Comparison of ENCODE assay signal across 27 mouse cellular contexts in the genomic region with DNA sequence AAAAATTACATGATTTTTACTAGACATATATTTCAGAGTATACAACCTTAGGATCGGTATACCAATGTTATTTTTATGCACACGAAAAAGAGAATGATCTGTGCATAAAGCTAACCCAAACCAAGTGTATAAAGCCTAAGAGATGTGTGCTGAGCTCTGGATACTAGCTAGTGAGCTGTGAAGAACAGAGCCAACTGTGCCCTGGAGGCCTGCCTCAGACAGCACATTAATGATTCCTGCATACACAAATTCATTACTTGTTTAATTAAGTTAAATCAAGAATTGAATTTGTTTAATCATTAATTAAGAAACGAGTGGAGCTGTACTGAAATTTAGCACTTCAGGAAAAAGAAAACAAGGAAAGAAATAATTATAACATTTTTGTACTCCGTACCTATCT.
DNase-seq lines count a peak whose midpoint lies in the region; ATAC-seq lines count a peak whose summit lies in the region.
"Had no signal": no experiment of that assay in that cellular context is flagged by ENCODE, and none has a peak within 500 bp of the region (broad histone marks: within the 10 kb centered on the region; RNA-seq: fewer than 3 reads in every experiment).

No protein-coding gene starts in this region.

- no peaks in the 10 kb centered on the region for H3K4me1 ChIP-seq in kidney, embryonic 16.5 days (ENCODE audit: insufficient read depth, low read length)
- H3K4me1 ChIP-seq: embryonic facial prominence, embryonic 12.5 days; embryonic facial prominence, embryonic 15.5 days; heart, embryonic 12.5 days; heart, embryonic 15.5 days; hindbrain, embryonic 10.5 days had no signal

- no peaks in the 10 kb centered on the region for H3K9me3 ChIP-seq in kidney, embryonic 16.5 days (ENCODE audit: low read length)
- H3K9me3 ChIP-seq: embryonic facial prominence, embryonic 12.5 days; embryonic facial prominence, embryonic 15.5 days; G1E; heart, embryonic 12.5 days; heart, embryonic 15.5 days; hindbrain, embryonic 10.5 days had no signal

- no peaks in the 10 kb centered on the region for H3K27me3 ChIP-seq in kidney, embryonic 16.5 days (ENCODE audit: insufficient read depth, low read length)
- H3K27me3 ChIP-seq: CH12.LX; embryonic facial prominence, embryonic 12.5 days; embryonic facial prominence, embryonic 15.5 days; heart, embryonic 12.5 days; heart, embryonic 15.5 days had no signal

- no peaks in the 10 kb centered on the region for H3K36me3 ChIP-seq in kidney, embryonic 16.5 days (ENCODE audit: insufficient read depth, low read length)
- H3K36me3 ChIP-seq: embryonic facial prominence, embryonic 12.5 days; embryonic facial prominence, embryonic 15.5 days; G1E; heart, embryonic 12.5 days; heart, embryonic 15.5 days; hindbrain, embryonic 10.5 days had no signal

- H3K4me3 ChIP-seq in kidney, embryonic 16.5 days (ENCODE audit: low read length): no peak overlapping the region
- H3K4me3 ChIP-seq: embryonic facial prominence, embryonic 12.5 days; embryonic facial prominence, embryonic 15.5 days; heart, embryonic 12.5 days; heart, embryonic 15.5 days; hindbrain, embryonic 10.5 days had no signal

- ATAC-seq in kidney, embryonic 16.5 days (ENCODE audit: low FRiP score, low TSS enrichment): no peak
- ATAC-seq in frontal cortex, adult (ENCODE audit: low TSS enrichment): no peak
- ATAC-seq: forebrain, embryonic 14.5 days; forebrain, postnatal 0 days; Patski had no signal

- H3K4me2 ChIP-seq in kidney, embryonic 16.5 days (replicated peaks; ENCODE audit: low read depth, low read length): no peak overlapping the region
- H3K4me2 ChIP-seq: embryonic facial prominence, embryonic 12.5 days; embryonic facial prominence, embryonic 15.5 days; heart, embryonic 12.5 days; heart, embryonic 15.5 days; hindbrain, embryonic 14.5 days had no signal

- no peak overlapping the region for H3K27ac ChIP-seq in kidney, embryonic 16.5 days (ENCODE audit: low read length)
- H3K27ac ChIP-seq: embryonic facial prominence, embryonic 12.5 days; embryonic facial prominence, embryonic 15.5 days; heart, embryonic 15.5 days; hindbrain, embryonic 10.5 days; hindbrain, embryonic 14.5 days had no signal

- H3K9ac ChIP-seq in kidney, embryonic 16.5 days (replicated peaks; ENCODE audit: low read length): no peak overlapping the region
- H3K9ac ChIP-seq: embryonic facial prominence, embryonic 12.5 days; embryonic facial prominence, embryonic 15.5 days; forebrain, postnatal 0 days; heart, embryonic 12.5 days; heart, embryonic 15.5 days; hindbrain, embryonic 14.5 days had no signal

- DNase-seq in kidney, adult 11 months: peak; percentile 35
- peak; percentile 17 to 26 for DNase-seq in kidney, adult 8-10 months
- no peak for DNase-seq in kidney, postnatal 10 days
- DNase-seq in kidney, postnatal 36 days: peak; percentile 26 to 27
- DNase-seq: adrenal gland, postnatal 10 days; adrenal gland, postnatal 36 days; B cell, adult 2 months; cerebellum, adult 18-20 months; cerebellum, adult 9-10 months; cerebellum, postnatal 14 days; forebrain, postnatal 0 days; gastrocnemius, postnatal 25 days; heart, adult 18-20 months; heart, postnatal 10 days; heart, postnatal 36 days had no signal

- WGBS in kidney, embryonic 16.5 days: 73% methylated on average over 4 of the region's 4 CpGs
